Mouse (Mus musculus) liver, embryonic 14.5 days (tissue): Measurements from ENCODE around the gene Prlr.

Source experiments
- CTCF ChIP-seq: IDR thresholded peaks from 2 replicates; pipeline ENCODE4 v1.5.1; 2016; ENCODE audit warnings: antibody characterized with exemption, low read depth, control low read depth
- EP300 ChIP-seq: IDR thresholded peaks from 2 replicates; pipeline ENCODE4 v1.6.1; 2016; ENCODE audit warnings: antibody characterized with exemption, low read depth

DNA sequence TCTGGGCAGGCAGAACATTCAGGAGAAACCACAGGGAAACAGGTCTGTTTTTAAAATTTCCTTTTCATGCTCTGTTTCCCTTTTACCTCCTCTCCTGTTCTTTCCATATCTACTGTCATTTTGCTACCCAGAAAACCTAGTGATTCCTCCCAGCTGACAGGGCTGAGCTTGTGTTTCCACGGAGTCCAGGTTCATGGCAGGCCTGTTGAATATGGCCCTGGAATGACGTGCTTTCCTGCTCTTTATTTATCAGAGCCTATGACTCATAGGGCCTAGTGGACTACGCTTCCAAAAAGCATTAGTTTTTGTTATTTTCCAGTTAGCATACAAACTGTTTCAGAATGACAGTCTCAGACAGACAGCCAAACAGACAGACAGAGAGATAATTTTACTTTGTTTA lies 36.7 kb downstream of the Prlr start:
- TF ChIP-seq CTCF (no peak), EP300 (no peak)
